Mouse (Mus musculus) MEL (cell line): ENCODE results near the gene Tmem87b. TPM values are rescaled to one million over a fixed set of nuclear protein-coding genes. Genes with fewer than 3 reads are reported as not detected.

Experiments
- DNase-seq: peaks from one replicate; pipeline ENCODE4 v3.0.0; 2011; ENCODE audit warnings: low read depth, low spot score
- H3K27ac ChIP-seq: 2 replicates; pipeline ENCODE4 v1.5.1; 2012; ENCODE audit warnings: low read depth, mild to moderate bottlenecking, control low read depth, low read length, moderate library complexity; ENCODE audit not compliant: control insufficient read depth
- H3K27me3 ChIP-seq, 2 experiments: fragments of 150-350 bp in 1 of 2; sonication (generic) in 1 of 2; 2 replicates each; pipeline ENCODE4 v1.6.1; 2012; ENCODE audit warnings: low read length in 2 of 2, mild to moderate bottlenecking in 2 of 2, improper control_type of control experiment in 1 of 2, moderate library complexity in 1 of 2; ENCODE audit not compliant: insufficient read depth in 2 of 2, control insufficient read depth in 1 of 2
- H3K36me3 ChIP-seq, 2 experiments: 2 replicates each; pipeline ENCODE4 v1.6.1; 2012 to 2014; ENCODE audit warnings: low read length in 2 of 2, improper control_type of control experiment in 1 of 2, inconsistent platforms in 1 of 2, mild to moderate bottlenecking in 1 of 2; ENCODE audit not compliant: insufficient read depth in 2 of 2, control insufficient read depth in 1 of 2
- H3K4me1 ChIP-seq, 2 experiments: fragments of 150-350 bp in 1 of 2; sonication (generic) in 1 of 2; 2 replicates each; pipeline ENCODE4 v1.6.1; 2012; ENCODE audit warnings: low read length in 2 of 2, improper control_type of control experiment in 1 of 2, mild to moderate bottlenecking in 1 of 2; ENCODE audit not compliant: insufficient read depth in 2 of 2, control insufficient read depth in 1 of 2
- H3K4me3 ChIP-seq, 2 experiments: fragments of 150-350 bp in 1 of 2; sonication (generic) in 1 of 2; 2 replicates each; pipeline ENCODE4 v1.5.1; 2012; ENCODE audit warnings: low read depth in 2 of 2, low read length in 2 of 2, mild to moderate bottlenecking in 2 of 2, moderate library complexity in 2 of 2, control low read depth in 1 of 2, improper control_type of control experiment in 1 of 2; ENCODE audit not compliant: control insufficient read depth in 1 of 2, insufficient read depth in 1 of 2
- H3K79me2 ChIP-seq: 2 replicates; pipeline ENCODE4 v1.6.1; 2012; ENCODE audit warnings: mild to moderate bottlenecking, low read length, moderate library complexity; ENCODE audit not compliant: control insufficient read depth, poor library complexity, insufficient read depth
- H3K9ac ChIP-seq: 2 replicates; pipeline ENCODE4 v1.6.1; 2012; ENCODE audit warnings: low read depth, mild to moderate bottlenecking, control low read depth, low read length, moderate library complexity; ENCODE audit not compliant: control insufficient read depth, poor library complexity, severe bottlenecking
- H3K9me3 ChIP-seq: fragments of 150-350 bp; sonication (generic); replicated peaks from 2 replicates; pipeline ENCODE4 v1.6.1; 2012; ENCODE audit warnings: mild to moderate bottlenecking, low read length, improper control_type of control experiment, moderate library complexity; ENCODE audit not compliant: insufficient read depth
- CHD1 ChIP-seq: IDR thresholded peaks from 2 replicates; pipeline ENCODE4 v1.6.1; 2012; ENCODE audit warnings: low read depth, mild to moderate bottlenecking, inconsistent platforms, low read length, improper control_type of control experiment
- ELF1 ChIP-seq: IDR thresholded peaks from 2 replicates; pipeline ENCODE4 v1.6.1; 2014; ENCODE audit warnings: low read depth, mild to moderate bottlenecking, inconsistent platforms, low read length, improper control_type of control experiment, moderate library complexity
- GABPA ChIP-seq: IDR thresholded peaks from 2 replicates; pipeline ENCODE4 v1.6.1; 2012; ENCODE audit warnings: low read depth, mild to moderate bottlenecking, inconsistent platforms, low read length, improper control_type of control experiment, moderate library complexity
- HCFC1 ChIP-seq: IDR thresholded peaks from 2 replicates; pipeline ENCODE4 v1.6.1; 2012; ENCODE audit warnings: low read depth, mild to moderate bottlenecking, inconsistent platforms, low read length, improper control_type of control experiment, moderate library complexity
- POLR2A ChIP-seq, 2 experiments: IDR thresholded peaks; 2 replicates each; pipeline ENCODE4 v1.6.1; 2011 to 2012; ENCODE audit warnings: low read length in 2 of 2, mild to moderate bottlenecking in 2 of 2, control low read depth in 1 of 2, improper control_type of control experiment in 1 of 2, low read depth in 1 of 2, moderate library complexity in 1 of 2; ENCODE audit not compliant: control insufficient read depth in 1 of 2, insufficient read depth in 1 of 2, poor library complexity in 1 of 2
- ZC3H11A ChIP-seq: IDR thresholded peaks from 2 replicates; pipeline ENCODE4 v1.6.1; 2012; ENCODE audit warnings: low read depth, mild to moderate bottlenecking, inconsistent platforms, low read length, improper control_type of control experiment
- polyA plus RNA-seq, 2 experiments: library from polyadenylated mRNA; stranded (reverse) in 1 of 2; unstranded in 1 of 2; fragments of >175 nt in 1 of 2; fragments of >200 nt in 1 of 2; gene quantifications; 2 replicates each; pipeline versions ENCODE4 v1.2.1 to v1.2.4; 2012; ENCODE audit warnings: low replicate concordance in 2 of 2, low read depth in 1 of 2; ENCODE audit not compliant: insufficient read length in 2 of 2, insufficient read depth in 1 of 2, missing spikeins in 1 of 2
- total RNA-seq: library from RNA; depleted of rRNA; stranded (reverse); fragments of 300-350 nt; gene quantifications from 2 replicates; pipeline ENCODE4 v1.2.3, GENCODE M21; 2012; rRNA removed

Gene Tmem87b
- total and polyA plus RNA-seq, 3 experiments: 3.9 to 4.8 TPM; not detected in 1

DNA sequence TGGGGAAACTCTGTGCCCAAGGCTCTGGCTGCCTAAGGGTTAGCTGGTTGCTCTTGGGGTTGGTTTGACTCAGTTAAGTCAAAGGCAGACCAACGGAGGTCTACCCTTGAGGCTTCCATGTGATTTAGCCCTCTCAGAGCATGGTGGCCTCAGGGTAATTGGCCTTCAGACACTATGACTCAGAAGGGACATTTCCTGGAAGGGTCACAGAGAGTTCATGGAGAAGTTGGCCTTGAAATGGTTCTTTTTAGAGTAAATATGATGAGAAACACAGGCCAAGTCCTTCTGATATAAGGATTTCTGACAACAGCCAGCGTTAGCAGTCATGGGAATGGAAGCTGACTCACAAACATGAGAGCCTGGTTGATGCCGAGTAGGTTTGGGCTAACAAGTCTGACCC lies 85.7 kb downstream of the Tmem87b start:
- DNase-seq: no peak
- Histone ChIP-seq H3K9ac (no peak overlapping the region), H3K79me2 (no peaks in the 10 kb centered on the region), H3K36me3 (no peaks in the 10 kb centered on the region), H3K27ac (no peak overlapping the region), H3K27me3 (peaks cover 2% of the 10 kb centered on the region in 2 experiments; a peak in 3 of 4 replicates), H3K4me1 (no peaks in the 10 kb centered on the region), H3K9me3 (no peaks in the 10 kb centered on the region), H3K4me3 (no peak overlapping the region)
- TF ChIP-seq POLR2A (IDR thresholded peaks at IDR 0.05; ENCODE audit: control insufficient read depth in 1 of 2, insufficient read depth in 1 of 2, low read depth in 1 of 2, low read length in 2 of 2, poor library complexity in 1 of 2) (no peak), ZC3H11A (no peak), CHD1 (no peak), GABPA (no peak), ELF1 (no peak), HCFC1 (no peak)

Other genes starting within 250 kb of the Tmem87b start
- not detected in 2 replicates for gene Spdye4c, start 226.9 kb upstream of the Tmem87b start, total RNA-seq
- not detected for gene Spdye4c, start 226.9 kb upstream of the Tmem87b start, polyA plus RNA-seq
- gene Anapc1, start 130.7 kb upstream of the Tmem87b start, total RNA-seq: 94.8 and 111 TPM in 2 replicates
- gene Anapc1, start 130.7 kb upstream of the Tmem87b start, polyA plus RNA-seq: 100 to 1,000 TPM; 123 to 196 TPM
- gene Mertk, start 119.2 kb upstream of the Tmem87b start, total RNA-seq: not detected in 2 replicates
- not detected for gene Mertk, start 119.2 kb upstream of the Tmem87b start, polyA plus RNA-seq
- gene Fbln7, start 44.9 kb downstream of the Tmem87b start, total RNA-seq: not detected in 2 replicates
- gene Fbln7, start 44.9 kb downstream of the Tmem87b start, polyA plus RNA-seq: not detected
- gene Zc3h8, start 126.0 kb downstream of the Tmem87b start, total RNA-seq: 4.7 and 6.5 TPM in 2 replicates
- 1 to 10 TPM in 1 of 2 experiments, not detected in 1; 5.8 TPM for gene Zc3h8, start 126.0 kb downstream of the Tmem87b start, polyA plus RNA-seq
- 0.65 and 0.69 TPM in 2 replicates for gene Zc3h6, start 149.3 kb downstream of the Tmem87b start, total RNA-seq
- gene Zc3h6, start 149.3 kb downstream of the Tmem87b start, polyA plus RNA-seq: 1 to 10 TPM in 1 of 2 experiments, not detected in 1; 1.4 TPM
- 2.5 and 2.6 TPM in 2 replicates for gene Gm10762, start 149.6 kb downstream of the Tmem87b start, total RNA-seq
- gene Gm10762, start 149.6 kb downstream of the Tmem87b start, polyA plus RNA-seq: 1 to 10 TPM in 1 of 2 experiments, not detected in 1; 3.1 TPM
- gene Vinac1, start 230.1 kb downstream of the Tmem87b start, total RNA-seq: not detected in 2 replicates
- gene Vinac1, start 230.1 kb downstream of the Tmem87b start, polyA plus RNA-seq: under 1 TPM in 1 of 2 experiments, not detected in 1; 0.03 TPM
- 5.6 and 5.7 TPM in 2 replicates for gene Ttl, start 247.8 kb downstream of the Tmem87b start, total RNA-seq
- 1 to 10 TPM in 1 of 2 experiments, not detected in 1; 9.3 TPM for gene Ttl, start 247.8 kb downstream of the Tmem87b start, polyA plus RNA-seq